Mouse (Mus musculus): ENCODE measurements around the gene Zbtb16. TPM values are rescaled to one million over a fixed set of nuclear protein-coding genes. Genes with fewer than 3 reads are reported as not detected.

The Zbtb16 gene
- polyA plus RNA-seq, 1 experiment = 1.8 TPM

DNA sequence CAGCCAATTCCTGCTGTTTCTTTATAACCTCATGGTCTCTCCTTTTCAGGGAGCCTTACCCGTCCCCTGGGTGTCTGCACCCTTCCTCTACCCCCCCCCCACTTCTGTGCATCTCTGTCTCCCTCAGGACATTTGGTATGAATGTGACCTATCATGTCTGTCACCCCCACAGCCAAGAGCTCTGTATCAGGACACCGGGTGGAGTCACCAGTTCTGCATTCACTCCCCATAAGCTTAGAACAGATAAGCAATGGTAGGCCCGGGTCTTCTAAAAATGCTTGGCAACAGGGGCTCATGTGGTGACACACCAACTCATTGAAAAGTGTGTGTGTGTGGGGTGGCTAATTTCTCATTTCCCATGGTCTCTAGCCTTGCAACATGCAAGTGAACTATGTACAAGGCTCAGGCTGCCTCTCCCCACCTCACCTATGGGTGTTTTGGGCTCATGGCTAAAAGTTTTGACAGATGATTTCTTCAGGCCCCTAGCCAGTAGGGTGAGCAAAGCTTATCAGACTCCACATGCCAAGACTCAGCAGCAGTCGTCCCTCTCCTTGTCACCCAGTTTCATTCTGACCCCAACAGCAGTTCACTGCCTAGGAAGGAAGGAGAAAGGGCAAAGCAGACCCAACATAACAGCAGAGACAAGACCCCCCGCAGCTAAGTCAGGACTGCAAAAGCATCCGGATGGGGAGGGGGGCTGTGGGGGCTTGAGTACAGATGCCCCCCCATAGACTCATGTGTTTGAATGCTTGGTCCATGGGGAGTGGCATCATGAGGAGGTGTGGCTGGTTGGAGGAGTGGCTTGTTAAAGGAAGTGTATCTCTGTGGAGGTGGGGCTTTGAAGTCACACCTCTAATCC lies 146.9 kb downstream of the Zbtb16 start:
- WGBS = 76% methylated on average over 6 of the region's 6 CpGs
- Histone ChIP-seq H3K27me3 (ENCODE audit: control insufficient read depth, insufficient read depth, low read length) (no peaks in the 10 kb centered on the region; the same call in 1 of the 2 replicates), H3K4me3 (ENCODE audit: low read depth, low read length) (no peak overlapping the region), H3K4me1 (ENCODE audit: control insufficient read depth, insufficient read depth, insufficient read length, low read length) (no peaks in the 10 kb centered on the region; the same call in 1 of the 2 replicates), H3K36me3 (ENCODE audit: control insufficient read depth, insufficient read depth, low read length) (no peaks in the 10 kb centered on the region), H3K27ac (ENCODE audit: insufficient read depth, low read depth, low read length) (no peak overlapping the region)
- no peak for TF ChIP-seq POLR2A (IDR thresholded peaks at IDR 0.05; ENCODE audit: low read depth, low read length)
- no peak for TF ChIP-seq CTCF (IDR thresholded peaks at IDR 0.05; ENCODE audit: extremely low read depth, insufficient read length, insufficient replicate concordance, low read depth, low read length)

GRCm38 (mm10) chr9:48687891-48688290 lies 148.1 kb downstream of the Zbtb16 start:
- Histone ChIP-seq H3K4me1 (ENCODE audit: control insufficient read depth, insufficient read depth, insufficient read length, low read length) (no peaks in the 10 kb centered on the region; the same call in 1 of the 2 replicates), H3K27me3 (ENCODE audit: control insufficient read depth, insufficient read depth, low read length) (no peaks in the 10 kb centered on the region), H3K36me3 (ENCODE audit: control insufficient read depth, insufficient read depth, low read length) (no peaks in the 10 kb centered on the region), H3K27ac (ENCODE audit: insufficient read depth, low read depth, low read length) (no peak overlapping the region), H3K4me3 (ENCODE audit: low read depth, low read length) (no peak overlapping the region)
- 82% methylated on average over 7 of the region's 7 CpGs for WGBS
- TF ChIP-seq CTCF (IDR thresholded peaks at IDR 0.05; ENCODE audit: extremely low read depth, insufficient read length, insufficient replicate concordance, low read depth, low read length) = no peak
- TF ChIP-seq POLR2A (IDR thresholded peaks at IDR 0.05; ENCODE audit: low read depth, low read length) = no peak

DNA sequence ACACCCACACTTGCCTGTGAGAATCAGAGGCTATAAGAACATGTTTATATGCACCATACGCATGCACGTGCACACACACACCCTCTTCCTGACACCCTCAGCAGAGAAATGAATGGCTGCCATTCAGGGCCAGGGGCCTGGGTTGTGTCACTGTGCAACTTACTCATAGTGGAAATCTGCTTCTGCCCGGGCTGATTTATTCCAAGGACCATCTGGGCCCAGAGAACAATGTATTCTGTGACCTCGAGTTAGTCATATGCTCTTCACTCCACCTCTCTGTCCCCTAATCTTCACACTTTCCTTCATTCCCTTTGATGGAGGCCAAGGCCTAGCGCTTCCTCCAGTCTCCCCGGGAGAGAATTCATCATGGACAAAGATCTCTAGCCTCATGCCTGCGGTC lies 150.3 kb downstream of the Zbtb16 start:
- TF ChIP-seq CTCF (IDR thresholded peaks at IDR 0.05; ENCODE audit: extremely low read depth, insufficient read length, insufficient replicate concordance, low read depth, low read length) (no peak), POLR2A (IDR thresholded peaks at IDR 0.05; ENCODE audit: low read depth, low read length) (no peak)
- H3K4me3 ChIP-seq (ENCODE audit: low read depth, low read length) = no peak overlapping the region
- H3K27ac ChIP-seq (ENCODE audit: insufficient read depth, low read depth, low read length) = no peak overlapping the region
- no peaks in the 10 kb centered on the region for H3K36me3 ChIP-seq (ENCODE audit: control insufficient read depth, insufficient read depth, low read length)
- 87% methylated on average over 7 of the region's 7 CpGs for WGBS
- no peaks in the 10 kb centered on the region for H3K4me1 ChIP-seq (ENCODE audit: control insufficient read depth, insufficient read depth, insufficient read length, low read length)
- H3K27me3 ChIP-seq (ENCODE audit: control insufficient read depth, insufficient read depth, low read length) = no peaks in the 10 kb centered on the region

GRCm38 (mm10) chr9:48684144-48684543 lies 151.9 kb downstream of the Zbtb16 start:
- no peak overlapping the region for H3K4me3 ChIP-seq (ENCODE audit: low read depth, low read length)
- H3K27ac ChIP-seq (ENCODE audit: insufficient read depth, low read depth, low read length) = no peak overlapping the region
- 94% methylated on average over 5 of the region's 5 CpGs for WGBS
- no peaks in the 10 kb centered on the region for H3K27me3 ChIP-seq (ENCODE audit: control insufficient read depth, insufficient read depth, low read length)
- 0 out of 2 replicates have a peak, but pooled peaks cover under 1% of the 10 kb centered on the region for H3K4me1 ChIP-seq (ENCODE audit: control insufficient read depth, insufficient read depth, insufficient read length, low read length)
- no peak for TF ChIP-seq CTCF (IDR thresholded peaks at IDR 0.05; ENCODE audit: extremely low read depth, insufficient read length, insufficient replicate concordance, low read depth, low read length)
- TF ChIP-seq POLR2A (IDR thresholded peaks at IDR 0.05; ENCODE audit: low read depth, low read length) = no peak
- no peaks in the 10 kb centered on the region for H3K36me3 ChIP-seq (ENCODE audit: control insufficient read depth, insufficient read depth, low read length)

DNA sequence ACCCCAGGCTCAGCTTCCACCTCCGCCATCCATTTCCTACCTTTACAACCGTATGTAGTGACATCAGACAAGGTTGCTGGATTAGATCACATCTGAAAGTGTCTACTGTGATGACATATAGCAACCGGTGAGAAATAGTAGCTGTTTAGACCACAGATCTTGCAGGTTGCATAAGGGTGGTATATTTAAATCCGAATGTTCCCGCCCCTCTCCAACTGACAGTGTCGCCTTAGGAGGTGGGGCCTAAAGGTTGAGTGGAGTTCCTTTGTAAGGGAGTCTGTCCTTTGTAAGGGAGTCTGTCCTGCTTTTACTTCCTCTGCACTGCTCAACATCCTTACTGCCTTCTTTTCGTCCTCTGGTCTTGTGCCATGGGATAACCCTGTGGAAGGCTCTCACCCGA lies 154.8 kb downstream of the Zbtb16 start:
- Histone ChIP-seq H3K27ac (ENCODE audit: insufficient read depth, low read depth, low read length) (no peak overlapping the region), H3K4me1 (ENCODE audit: control insufficient read depth, insufficient read depth, insufficient read length, low read length) (peaks cover 3% of the 10 kb centered on the region), H3K36me3 (ENCODE audit: control insufficient read depth, insufficient read depth, low read length) (no peaks in the 10 kb centered on the region), H3K4me3 (ENCODE audit: low read depth, low read length) (no peak overlapping the region), H3K27me3 (ENCODE audit: control insufficient read depth, insufficient read depth, low read length) (no peaks in the 10 kb centered on the region)
- TF ChIP-seq POLR2A (IDR thresholded peaks at IDR 0.05; ENCODE audit: low read depth, low read length) (no peak), CTCF (IDR thresholded peaks at IDR 0.05; ENCODE audit: extremely low read depth, insufficient read length, insufficient replicate concordance, low read depth, low read length) (no peak)
- 85% methylated on average over 8 of the region's 8 CpGs for WGBS

GRCm38 (mm10) chr9:48678426-48679358 lies 157.3 kb downstream of the Zbtb16 start:
- no peak for TF ChIP-seq POLR2A (IDR thresholded peaks at IDR 0.05; ENCODE audit: low read depth, low read length)
- no peak for TF ChIP-seq CTCF (IDR thresholded peaks at IDR 0.05; ENCODE audit: extremely low read depth, insufficient read length, insufficient replicate concordance, low read depth, low read length)
- H3K4me1 ChIP-seq (ENCODE audit: control insufficient read depth, insufficient read depth, insufficient read length, low read length) = peaks cover 7% of the 10 kb centered on the region
- no peaks in the 10 kb centered on the region for H3K27me3 ChIP-seq (ENCODE audit: control insufficient read depth, insufficient read depth, low read length)
- no peaks in the 10 kb centered on the region for H3K36me3 ChIP-seq (ENCODE audit: control insufficient read depth, insufficient read depth, low read length)
- H3K4me3 ChIP-seq (ENCODE audit: low read depth, low read length) = no peak overlapping the region
- no peak overlapping the region for H3K27ac ChIP-seq (ENCODE audit: insufficient read depth, low read depth, low read length)
- 46% methylated on average over 19 of the region's 19 CpGs for WGBS
